Mouse (Mus musculus) heart, postnatal 0 days (tissue): ENCODE measurements around the gene Use1. TPM values are rescaled to one million over a fixed set of nuclear protein-coding genes. Genes with fewer than 3 reads are reported as not detected.
"Not testable (repeated sequence)": the region's sequence is repeated elsewhere in the genome, so short reads cannot be mapped to it uniquely, and the experiment has no call there.

Experiments
- ATAC-seq: fragments of 200-750 bp; cut with Nextera tagmentation; 2 replicates; pipeline ENCODE4 v1.8.0; 2017; ENCODE audit warnings: low read depth, moderate number of reproducible peaks, moderate library complexity; ENCODE audit not compliant: insufficient read depth
- DNase-seq: peaks from one replicate; pipeline ENCODE4 v3.0.0-alpha.2; 2016; ENCODE audit warnings: low spot score
- H3K27ac ChIP-seq: fragments of 300-500 bp; sonication (generic); 2 replicates; pipeline ENCODE4 v1.5.1; 2014; ENCODE audit warnings: low read depth, mild to moderate bottlenecking
- H3K27me3 ChIP-seq: fragments of 300-500 bp; sonication (generic); 2 replicates; pipeline ENCODE4 v1.6.1; 2014; ENCODE audit warnings: low read length, mixed read lengths; ENCODE audit not compliant: control insufficient read depth, insufficient read depth
- H3K36me3 ChIP-seq: fragments of 300-500 bp; sonication (generic); replicated peaks from 2 replicates; pipeline ENCODE4 v1.6.1; 2014; ENCODE audit warnings: low read length, mixed read lengths; ENCODE audit not compliant: control insufficient read depth, insufficient read depth
- H3K4me1 ChIP-seq: fragments of 300-500 bp; sonication (generic); 2 replicates; pipeline ENCODE4 v1.6.1; 2014; ENCODE audit warnings: antibody characterized with exemption; ENCODE audit not compliant: control insufficient read depth, insufficient read depth
- H3K4me2 ChIP-seq: fragments of 300-500 bp; sonication (generic); 2 replicates; pipeline ENCODE4 v1.6.1; 2014; ENCODE audit warnings: low read depth, mild to moderate bottlenecking, low read length, moderate library complexity
- H3K4me3 ChIP-seq: fragments of 300-500 bp; sonication (generic); 2 replicates; pipeline ENCODE4 v1.5.1; 2014; ENCODE audit warnings: low read depth, low read length
- H3K9ac ChIP-seq: fragments of 300-500 bp; sonication (generic); replicated peaks from 2 replicates; pipeline ENCODE4 v1.6.1; 2014; ENCODE audit warnings: low read depth, low read length, mixed read lengths
- H3K9me3 ChIP-seq: fragments of 300-500 bp; sonication (generic); replicated peaks from 2 replicates; pipeline ENCODE4 v1.6.1; 2016; ENCODE audit warnings: low read length; ENCODE audit not compliant: control insufficient read depth
- CTCF ChIP-seq: IDR thresholded peaks from 2 replicates; pipeline ENCODE4 v1.5.1; 2016; ENCODE audit warnings: antibody characterized with exemption, control low read depth, low read depth
- EP300 ChIP-seq: IDR thresholded peaks from 2 replicates; pipeline ENCODE4 v1.6.1; 2016; ENCODE audit warnings: antibody characterized with exemption, low read depth
- WGBS: fragments of 180-500 bp; shearing (Covaris S2); extraction: QIAGEN DNeasy Blood & Tissue Kit; methylation state at CpG from one replicate; pipeline ENCODE4 v1.1.7; 2014; 5-methylcytosine and 5-hydroxymethylcytosine counted together
- polyA plus RNA-seq: library from polyadenylated mRNA; unstranded; fragments of >200 nt; fragmentation: Nextera tagmentation; extraction: Ambion mirVana; gene quantifications from 2 replicates; pipeline ENCODE4 v1.2.1, GENCODE M21; 2015
- total RNA-seq: library from RNA; depleted of rRNA; stranded (reverse); fragments of >200 nt; gene quantifications from 2 replicates; pipeline ENCODE4 v1.2.3, GENCODE M21; 2014; ENCODE audit warnings: low replicate concordance; rRNA removed

Gene Use1
- total RNA-seq, result 91.3 and 127 TPM in 2 replicates
- 94.8 and 107 TPM in 2 replicates for polyA plus RNA-seq

DNA sequence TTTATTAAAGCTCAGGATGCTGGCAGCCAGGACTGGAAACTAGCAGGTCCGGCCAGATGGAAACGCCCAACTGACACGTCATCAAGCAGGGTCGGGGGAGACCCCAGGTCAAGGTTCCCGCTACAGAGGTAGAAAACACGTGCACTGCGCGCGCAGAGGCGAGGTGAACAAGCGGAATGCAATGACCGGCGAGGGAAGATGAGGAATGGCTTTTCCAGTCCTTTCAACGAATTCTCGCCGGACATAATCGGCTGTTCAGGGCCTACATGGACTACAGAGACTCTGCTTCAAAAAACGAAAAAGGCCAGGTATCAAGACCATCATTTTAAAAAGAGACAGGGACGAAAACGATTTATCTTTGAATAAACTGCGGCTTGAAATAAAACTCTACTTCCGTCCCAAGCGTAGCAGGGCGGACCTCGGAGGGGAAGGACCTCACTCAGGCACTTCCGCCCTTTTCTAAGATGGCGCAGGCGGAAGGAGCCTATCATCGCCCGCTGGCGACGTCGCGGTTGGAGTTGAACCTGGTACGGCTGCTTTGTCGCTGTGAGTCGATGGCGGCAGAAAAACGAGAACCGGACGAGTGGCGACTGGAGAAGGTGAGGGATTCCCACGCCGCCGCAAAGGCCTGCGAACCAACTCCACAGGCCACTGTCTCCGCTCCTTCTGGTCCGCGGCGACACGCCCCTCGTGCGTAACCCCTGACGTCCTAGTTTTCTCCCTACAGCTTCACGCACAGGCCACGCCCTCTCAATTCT is at the start of gene Use1:
Use1 (plus strand) TSS at position 78 of the 758 bp plus-strand sequence.
- WGBS, result under 1% methylated on average over 54 of the region's 56 CpGs

DNA sequence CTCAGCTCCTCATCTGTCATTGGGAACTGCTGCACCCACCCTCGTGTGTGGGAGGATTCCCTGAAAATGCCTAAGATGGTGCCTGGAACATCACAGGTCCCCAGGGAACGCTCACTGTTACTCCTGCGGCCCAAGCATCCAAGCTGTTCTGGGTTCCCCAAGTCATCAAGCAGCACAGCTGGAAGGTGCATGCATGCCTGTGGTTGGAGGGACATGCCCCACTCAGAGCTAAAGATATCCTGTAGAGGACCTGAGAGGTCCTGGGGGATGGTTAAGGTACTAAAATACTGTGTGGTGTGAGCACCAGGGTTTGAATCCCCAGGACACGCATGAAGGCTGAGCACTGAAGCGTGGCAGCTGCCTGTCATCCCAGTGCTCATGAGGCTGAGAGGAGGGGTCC is 48.0 kb upstream of the Use1 start:
- H3K9me3 ChIP-seq, H3K4me3 ChIP-seq, ATAC-seq, DNase-seq, H3K27me3 ChIP-seq, H3K4me2 ChIP-seq, H3K27ac ChIP-seq, H3K9ac ChIP-seq: not testable (repeated sequence)
- WGBS, result 75% methylated on average over 5 of the region's 5 CpGs
- H3K4me1 ChIP-seq, result peaks cover 17% of the 10 kb centered on the region
- peaks cover 34% of the 10 kb centered on the region for H3K36me3 ChIP-seq

More for the DNA sequence above, at the start of gene Use1:
- Histone ChIP-seq H3K27ac (peak within 1 kb of the TSS; percentile 85), H3K4me1 (peaks cover 21% of the 10 kb centered on the region), H3K4me2 (peak within 1 kb of the TSS; percentile 80), H3K4me3 (peak within 1 kb of the TSS; percentile 67), H3K36me3 (peaks cover 16% of the 10 kb centered on the region), H3K9me3 (no peaks in the 10 kb centered on the region), H3K9ac (peak within 1 kb of the TSS; percentile 59), H3K27me3 (no peaks in the 10 kb centered on the region)
- DNase-seq, result peak; percentile 97
- TF ChIP-seq EP300 (no peak), CTCF (no peak)
- peak; percentile 81 for ATAC-seq

DNA sequence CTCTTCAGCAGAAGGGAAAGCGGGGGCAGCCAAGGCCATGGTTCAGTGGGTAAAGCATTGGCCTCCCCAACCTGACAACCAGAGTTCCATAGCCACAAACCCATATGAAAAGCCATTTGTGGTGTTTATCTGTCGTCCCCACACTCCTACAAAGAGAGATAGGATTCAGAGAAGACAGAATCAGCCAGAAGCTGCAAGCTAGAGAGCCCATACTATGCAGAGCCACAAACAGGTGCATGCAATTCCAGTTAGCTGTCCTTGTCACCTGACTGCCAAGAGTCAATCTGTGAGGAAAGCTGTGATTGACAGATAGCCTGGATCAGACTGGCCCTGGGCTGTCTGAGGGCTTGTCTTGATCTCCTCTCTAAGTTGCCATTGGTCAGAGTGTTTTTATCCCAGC is 46.9 kb upstream of the Use1 start:
- Histone ChIP-seq H3K4me1 (peaks cover 11% of the 10 kb centered on the region), H3K36me3 (peaks cover 43% of the 10 kb centered on the region)
- H3K27me3 ChIP-seq, DNase-seq, H3K4me3 ChIP-seq, H3K9ac ChIP-seq, H3K4me2 ChIP-seq, H3K9me3 ChIP-seq, ATAC-seq, H3K27ac ChIP-seq: not testable (repeated sequence)
- WGBS, result 68% methylated on average over 2 of the region's 2 CpGs

- H3K27ac ChIP-seq, result no peak overlapping the region
- no peaks in the 10 kb centered on the region for H3K9me3 ChIP-seq
- TF ChIP-seq CTCF (no peak), EP300 (no peak)
- H3K4me2 ChIP-seq, result no peak overlapping the region
- 83% methylated on average over 3 of the region's 3 CpGs for WGBS
- DNase-seq, result no peak
- peaks cover 66% of the 10 kb centered on the region for H3K36me3 ChIP-seq
- H3K4me3 ChIP-seq, result no peak overlapping the region
- H3K27me3 ChIP-seq, result no peaks in the 10 kb centered on the region
- no peaks in the 10 kb centered on the region for H3K4me1 ChIP-seq
- no peak overlapping the region for H3K9ac ChIP-seq
- ATAC-seq, result no peak
Observed at GRCm38 (mm10) chr8:71322939-71323338, 43.7 kb upstream of the Use1 start.

- no peak overlapping the region for H3K4me3 ChIP-seq
- H3K27ac ChIP-seq, result no peak overlapping the region
- ATAC-seq, result peak; percentile 67
- H3K9me3 ChIP-seq, result no peaks in the 10 kb centered on the region
- WGBS, result 88% methylated on average over 1 of the region's 1 CpGs
- no peaks in the 10 kb centered on the region for H3K4me1 ChIP-seq
- no peak overlapping the region for H3K9ac ChIP-seq
- H3K4me2 ChIP-seq, result no peak overlapping the region
- peaks cover 85% of the 10 kb centered on the region for H3K36me3 ChIP-seq
- H3K27me3 ChIP-seq, result no peaks in the 10 kb centered on the region
- TF ChIP-seq EP300, result no peak
- TF ChIP-seq CTCF, result peak; percentile 70
- no peak for DNase-seq
Observed at GRCm38 (mm10) chr8:71324848-71325247, 41.8 kb upstream of the Use1 start.

- not testable (repeated sequence) for ATAC-seq, H3K9me3 ChIP-seq, H3K4me3 ChIP-seq, H3K4me1 ChIP-seq, H3K27ac ChIP-seq, DNase-seq, H3K9ac ChIP-seq, H3K4me2 ChIP-seq, H3K27me3 ChIP-seq
- WGBS, result 85% methylated on average over 6 of the region's 6 CpGs
- peaks cover 74% of the 10 kb centered on the region for H3K36me3 ChIP-seq
Observed at GRCm38 (mm10) chr8:71337834-71338233, 28.8 kb upstream of the Use1 start.
